Mouse (Mus musculus) C2C12 (cell line): ENCODE measurements around the gene Mxd4. TPM values are rescaled to one million over a fixed set of nuclear protein-coding genes. Genes with fewer than 3 reads are reported as not detected.
A peak's percentile ranks its signal among the peaks of the same experiment; 100 is the strongest.

Experiments
- H3K27me3 ChIP-seq: one replicate; pipeline ENCODE4 v1.6.1; 2011; ENCODE audit not compliant: control insufficient read depth, insufficient read depth, insufficient read length
- H3K36me3 ChIP-seq: one replicate; pipeline ENCODE4 v1.6.1; 2011; ENCODE audit not compliant: control insufficient read depth, insufficient read depth
- H3K4me3 ChIP-seq: one replicate; pipeline ENCODE4 v1.5.1; 2011; ENCODE audit warnings: mild to moderate bottlenecking, control low read depth; ENCODE audit not compliant: poor library complexity, insufficient read depth, severe bottlenecking
- H3K79me2 ChIP-seq: one replicate; pipeline ENCODE4 v1.6.1; 2011; ENCODE audit not compliant: control insufficient read depth, insufficient read depth
- H3K79me3 ChIP-seq: one replicate; pipeline ENCODE4 v1.6.1; 2011; ENCODE audit warnings: low read depth, control low read depth
- H3ac ChIP-seq: one replicate; pipeline ENCODE3; 2011; ENCODE audit warnings: low read depth; ENCODE audit not compliant: control insufficient read depth, insufficient read length
- CEBPB ChIP-seq: IDR thresholded peaks from one replicate; pipeline ENCODE4 v1.6.1; 2011; ENCODE audit warnings: low read depth, mild to moderate bottlenecking, control low read depth, moderate library complexity
- CTCF ChIP-seq: IDR thresholded peaks from one replicate; pipeline ENCODE4 v1.5.1; 2011; ENCODE audit not compliant: control insufficient read depth, insufficient read depth, insufficient read length
- FOSL1 ChIP-seq: IDR thresholded peaks from one replicate; pipeline ENCODE4 v1.8.0; 2011; ENCODE audit warnings: mild to moderate bottlenecking, low read length; ENCODE audit not compliant: poor library complexity, insufficient read depth, severe bottlenecking
- MAX ChIP-seq: IDR thresholded peaks from one replicate; pipeline ENCODE4 v1.6.1; 2011; ENCODE audit warnings: mild to moderate bottlenecking, control low read depth
- MYOD1 ChIP-seq: IDR thresholded peaks from one replicate; pipeline ENCODE4 v1.6.1; 2011; ENCODE audit warnings: low read depth; ENCODE audit not compliant: control insufficient read depth, insufficient read length
- MYOG ChIP-seq: IDR thresholded peaks from one replicate; pipeline ENCODE4 v1.6.1; 2011; ENCODE audit not compliant: control insufficient read depth, insufficient read length; ENCODE audit errors: extremely low read depth
- USF1 ChIP-seq: IDR thresholded peaks from one replicate; pipeline ENCODE4 v1.6.1; 2011; ENCODE audit warnings: low read depth, mild to moderate bottlenecking, control low read depth, moderate library complexity
- polyA plus RNA-seq: library from polyadenylated mRNA; unstranded; fragments of >200 nt; fragmentation: generic; extraction: Trizol; gene quantifications from one replicate; pipeline ENCODE4 v1.2.1, GENCODE M21; 2012; ENCODE audit warnings: missing spikeins

Mxd4 gene
- polyA plus RNA-seq, 1 experiment, result 15.3 TPM

DNA sequence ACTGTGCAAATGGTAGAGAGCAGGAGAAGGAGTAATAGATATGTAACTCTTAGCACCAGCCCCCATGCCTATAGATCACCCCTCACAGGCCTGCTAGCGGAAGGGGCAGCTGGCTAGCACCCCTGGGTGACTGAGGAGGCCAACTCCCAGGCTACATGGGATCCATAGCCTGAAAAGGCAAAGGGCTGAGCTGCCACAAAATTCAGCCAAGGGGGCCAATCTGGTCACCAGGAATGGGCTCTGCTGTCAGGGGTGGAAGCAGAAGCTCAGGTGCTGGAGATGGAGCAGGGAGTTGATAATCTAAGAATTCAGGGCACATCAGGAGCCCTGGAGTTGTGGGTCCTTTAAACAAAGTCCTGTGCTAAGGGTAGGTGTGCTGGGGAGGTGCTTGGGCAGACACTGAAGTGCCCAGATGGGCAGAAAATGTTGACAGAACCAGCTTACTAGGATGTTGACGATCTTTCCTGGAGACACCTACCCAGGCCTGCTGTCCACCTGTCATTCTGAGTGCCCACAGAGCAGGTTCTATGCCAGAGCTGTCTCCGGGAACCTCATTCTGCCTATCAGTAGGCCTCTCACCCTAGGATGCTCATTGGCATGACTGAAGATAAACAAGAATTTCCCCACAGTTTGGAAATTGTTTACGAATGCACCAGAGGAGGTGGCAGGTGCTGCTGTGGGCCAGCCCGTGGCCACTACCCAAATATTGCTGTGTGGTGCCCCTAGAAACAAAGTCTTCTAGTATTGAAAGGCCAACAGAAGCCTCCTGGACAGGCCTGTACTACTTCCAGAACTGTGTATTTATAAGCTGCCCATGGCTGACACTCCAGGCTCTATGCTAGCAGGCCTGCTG is 12.7 kb downstream of the Mxd4 start:
- Histone ChIP-seq H3ac (no peak overlapping the region), H3K79me3 (no peaks in the 10 kb centered on the region), H3K36me3 (no peaks in the 10 kb centered on the region), H3K4me3 (no peak overlapping the region), H3K79me2 (no peaks in the 10 kb centered on the region), H3K27me3 (no peaks in the 10 kb centered on the region)
- TF ChIP-seq MYOD1 (no peak), USF1 (no peak), MAX (no peak), CEBPB (no peak), CTCF (no peak), MYOG (no peak), FOSL1 (no peak)

DNA sequence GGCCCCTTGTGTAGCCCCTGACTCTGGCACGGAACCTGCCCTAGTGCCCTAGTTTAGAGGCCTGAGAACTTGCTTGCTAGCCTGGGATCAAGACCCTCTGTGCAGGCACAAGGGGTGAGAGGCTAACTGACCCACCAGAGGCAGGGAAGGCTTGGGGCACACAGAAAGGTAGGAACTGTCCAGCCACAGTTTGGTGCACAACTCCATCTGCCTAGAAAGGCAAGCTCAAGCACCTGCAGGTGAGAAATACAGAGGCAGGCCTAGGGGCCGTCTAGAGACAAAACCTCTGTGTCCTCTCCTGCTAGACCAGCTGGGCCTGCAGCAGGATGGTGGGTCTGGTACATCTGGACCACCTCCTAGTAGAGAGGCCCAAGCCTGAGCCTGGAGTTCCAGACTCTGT is 13.5 kb downstream of the Mxd4 start:
- H3K79me3 ChIP-seq, result no peaks in the 10 kb centered on the region
- H3K4me3 ChIP-seq, result no peak overlapping the region
- H3ac ChIP-seq, result no peak overlapping the region
- no peaks in the 10 kb centered on the region for H3K27me3 ChIP-seq
- H3K36me3 ChIP-seq, result no peaks in the 10 kb centered on the region
- TF ChIP-seq MAX (no peak), MYOD1 (no peak), CEBPB (no peak), USF1 (no peak), FOSL1 (no peak), CTCF (no peak), MYOG (no peak)
- H3K79me2 ChIP-seq, result peaks cover 2% of the 10 kb centered on the region

DNA sequence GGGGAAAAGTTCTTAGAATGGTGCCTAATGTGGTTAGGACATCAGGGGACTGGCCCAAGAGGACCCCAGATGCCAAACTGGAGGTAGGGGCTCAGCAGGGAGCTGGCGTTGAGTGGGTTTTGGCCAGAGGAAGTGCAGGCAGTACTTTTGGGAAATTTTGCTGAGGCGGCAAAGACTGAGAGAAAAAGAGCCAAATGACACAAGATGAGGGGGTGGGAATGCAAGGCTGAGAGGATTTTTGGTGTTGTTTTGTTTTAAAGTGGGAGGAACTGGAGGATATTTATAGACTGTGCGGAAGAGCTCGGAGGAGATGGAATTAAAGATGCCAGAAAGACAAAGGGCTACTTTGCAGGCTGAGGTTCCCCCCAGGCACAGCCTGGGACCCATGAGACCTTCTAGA is 16.8 kb downstream of the Mxd4 start:
- Histone ChIP-seq H3ac (no peak overlapping the region), H3K4me3 (no peak overlapping the region), H3K27me3 (no peaks in the 10 kb centered on the region), H3K79me2 (peaks cover 35% of the 10 kb centered on the region), H3K36me3 (peaks cover 15% of the 10 kb centered on the region), H3K79me3 (peaks cover 23% of the 10 kb centered on the region)
- TF ChIP-seq USF1, result no peak
- TF ChIP-seq CTCF, result no peak
- TF ChIP-seq CEBPB, result no peak
- no peak for TF ChIP-seq MYOG
- TF ChIP-seq FOSL1, result no peak
- no peak for TF ChIP-seq MAX
- TF ChIP-seq MYOD1, result no peak

DNA sequence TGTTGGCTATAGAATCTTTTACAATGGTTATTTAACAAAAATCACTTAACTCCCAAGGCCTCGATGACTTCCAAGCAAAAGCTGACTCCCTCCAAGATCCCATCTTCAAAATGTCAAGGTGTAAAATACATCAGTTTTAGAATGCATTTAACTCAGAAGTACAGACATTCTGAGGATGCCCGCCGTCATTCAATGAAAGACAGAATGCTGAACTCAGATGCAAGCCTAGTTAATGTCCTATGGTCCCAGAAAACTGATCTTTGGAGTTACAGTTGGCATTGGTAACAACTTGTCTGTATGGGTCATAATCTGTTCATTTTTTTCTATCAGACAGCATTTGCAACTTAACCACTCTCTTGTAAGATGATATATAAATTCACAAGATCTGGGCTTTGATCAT is 17.6 kb downstream of the Mxd4 start:
- H3K79me2 ChIP-seq, result peaks cover 43% of the 10 kb centered on the region
- peaks cover 28% of the 10 kb centered on the region for H3K79me3 ChIP-seq
- no peak overlapping the region for H3K4me3 ChIP-seq
- no peak overlapping the region for H3ac ChIP-seq
- TF ChIP-seq MAX (no peak), FOSL1 (no peak), MYOG (no peak), MYOD1 (no peak), USF1 (no peak), CTCF (no peak), CEBPB (no peak)
- H3K36me3 ChIP-seq, result peaks cover 22% of the 10 kb centered on the region
- H3K27me3 ChIP-seq, result no peaks in the 10 kb centered on the region

DNA sequence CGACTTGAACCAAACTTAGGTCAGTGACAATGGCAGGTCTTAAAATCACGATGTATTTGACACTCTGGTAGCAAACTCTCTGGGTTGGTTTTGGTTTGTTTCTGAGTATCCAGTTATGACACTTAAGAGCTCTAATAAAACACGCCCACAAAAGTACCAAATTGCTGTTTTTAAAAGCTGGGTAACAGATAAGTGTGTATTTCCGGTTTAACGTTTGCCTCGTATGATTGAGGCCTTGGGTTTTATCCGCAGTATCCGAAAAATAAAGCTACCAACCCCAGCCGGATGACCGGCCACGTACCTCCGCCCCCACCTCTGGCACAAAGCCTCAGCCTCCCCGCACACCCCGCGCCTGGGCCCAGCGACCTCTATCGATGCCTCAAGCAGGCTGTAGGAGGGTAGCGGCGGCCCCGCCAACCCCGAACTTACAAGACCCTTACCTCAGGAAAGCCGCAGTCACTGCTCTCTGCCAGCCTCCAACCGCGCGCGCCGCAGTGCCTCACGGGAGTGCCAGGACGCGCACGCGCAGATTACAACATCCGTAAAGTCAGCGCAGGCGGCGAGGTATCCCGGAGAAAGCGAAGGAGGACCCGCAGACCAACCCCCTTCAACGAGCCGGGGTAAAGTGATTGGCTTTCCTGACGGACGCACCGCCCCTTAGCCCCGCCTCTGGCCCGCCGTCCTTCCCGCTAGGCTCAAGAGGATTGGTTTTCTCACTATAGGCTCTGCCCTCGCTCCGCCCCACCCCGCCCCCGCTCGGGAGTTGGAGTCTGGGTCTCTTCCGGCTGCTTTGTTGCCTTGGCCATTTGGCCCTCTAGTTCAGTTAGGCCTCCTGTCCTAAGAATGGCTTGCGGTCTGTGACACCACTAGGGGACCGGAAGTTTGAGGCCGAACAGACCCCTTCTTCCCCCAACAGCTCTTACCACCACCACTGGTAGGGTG is 18.3 kb downstream of the Mxd4 start, which contains the start of the genes Poln and Haus3:
Gene Poln, minus strand, starts transcription at position 499 of the 942 bp plus-strand sequence.
Gene Haus3, minus strand, starts transcription at position 578 of the 942 bp plus-strand sequence.
- no peaks in the 10 kb centered on the region for H3K27me3 ChIP-seq
- H3K36me3 ChIP-seq, result peaks cover 30% of the 10 kb centered on the region
- peaks cover 50% of the 10 kb centered on the region for H3K79me2 ChIP-seq
- TF ChIP-seq CEBPB (no peak), MAX (peak; percentile 21)
- H3K79me3 ChIP-seq, result peaks cover 28% of the 10 kb centered on the region
- peak within 1 kb of the TSS; percentile 61 for H3K4me3 ChIP-seq
- H3ac ChIP-seq, result peak within 1 kb of the TSS; percentile 69
